Mouse (Mus musculus): ENCODE data around the gene Fcgr4. TPM values are rescaled to one million over a fixed set of nuclear protein-coding genes. Genes with fewer than 3 reads are reported as not detected.
"Not testable (repeated sequence)": the region's sequence is repeated elsewhere in the genome, so short reads cannot be mapped to it uniquely, and the experiment has no call there.

The Fcgr4 gene
- total RNA-seq, 2 experiments from 2014 or later = not detected

DNA sequence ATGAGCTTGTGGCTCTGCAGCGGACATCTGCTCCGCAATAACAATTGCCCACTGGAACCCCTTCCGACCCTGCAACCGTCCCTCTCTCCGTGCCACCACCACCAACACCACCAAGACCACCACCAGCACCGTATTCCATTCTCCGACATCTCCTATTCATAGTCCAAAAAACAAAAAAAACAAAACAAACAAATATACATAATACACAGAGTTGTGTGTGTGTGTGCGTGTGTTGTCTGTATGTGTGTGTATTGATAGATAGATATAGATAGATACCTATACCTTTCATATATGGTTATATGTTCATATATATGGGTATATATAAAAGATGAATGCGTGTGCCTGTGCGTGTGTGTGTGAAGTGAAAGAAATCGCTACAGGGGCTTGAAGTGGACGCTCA, 59.7 kb downstream of the Fcgr4 start:
- intact Hi-C loops (cut with DNase I); DNase-seq: not testable (repeated sequence)

DNA sequence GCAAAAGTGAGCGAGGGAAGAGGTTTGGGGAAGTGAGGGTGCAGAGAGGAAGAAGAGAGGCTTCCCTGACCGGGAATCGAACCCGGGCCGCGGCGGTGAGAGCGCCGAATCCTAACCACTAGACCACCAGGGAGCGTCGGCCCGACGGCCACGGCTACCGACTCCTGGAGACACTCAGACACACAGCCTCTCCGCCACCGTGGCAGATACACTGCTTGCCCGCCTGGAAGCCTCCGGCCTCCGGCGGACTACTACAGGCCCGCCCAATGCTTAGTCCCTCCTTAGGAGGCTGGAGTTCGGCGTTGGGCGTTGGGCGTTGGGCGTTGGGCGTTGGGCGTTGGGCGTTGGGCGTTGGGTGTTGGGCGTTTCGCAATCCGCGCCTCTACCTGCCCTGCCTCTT, 60.6 kb downstream of the Fcgr4 start:
- intact Hi-C loops (cut with DNase I); DNase-seq: not testable (repeated sequence)

Small RNA genes within 50 kb of the gene (microRNA-seq; reads per million reads assigned to microRNA genes)
- gene Gm27552 (not detected), gene Mir6546 (1.2 reads per million)

Other genes starting within 250 kb of the Fcgr4 start
- 10 to 100 TPM; 14.1 to 14.8 TPM for gene Atf6, start 151.1 kb upstream of the Fcgr4 start, total RNA-seq (2021)
- 1 to 10 TPM in 1 of 2 experiments, not detected in 1; 1.3 TPM for gene Gm26620, start 133.9 kb upstream of the Fcgr4 start, total RNA-seq (2021)
- gene Dusp12, start 133.4 kb upstream of the Fcgr4 start, total RNA-seq (2021) = 10 to 100 TPM; 24.4 to 24.8 TPM
- gene Fcrlb, start 106.0 kb upstream of the Fcgr4 start, total RNA-seq (2021) = not detected
- gene Fcrla, start 91.3 kb upstream of the Fcgr4 start, total RNA-seq (2021) = not detected
- gene Fcgr2b, start 42.4 kb upstream of the Fcgr4 start, total RNA-seq (2021) = 1 to 10 TPM; 2.3 to 2.6 TPM
- 1 to 10 TPM; 6.7 to 7.0 TPM for gene Fcgr3, start 46.0 kb downstream of the Fcgr4 start, total RNA-seq (2021)
- gene Cfap126, start 95.0 kb downstream of the Fcgr4 start, total RNA-seq (2021) = 1 to 10 TPM in 1 of 2 experiments, under 1 TPM in 1; 0.91 to 1.6 TPM
- 100 to 1,000 TPM; 200 to 212 TPM for gene Sdhc, start 131.7 kb downstream of the Fcgr4 start, total RNA-seq (2021)
- gene Mpz, start 131.8 kb downstream of the Fcgr4 start, total RNA-seq (2021) = not detected
- 10 to 100 TPM in 1 of 2 experiments, 1 to 10 TPM in 1; 9.0 to 11.3 TPM for gene Pcp4l1, start 177.3 kb downstream of the Fcgr4 start, total RNA-seq (2021)
- gene Nr1i3, start 195.1 kb downstream of the Fcgr4 start, total RNA-seq (2021) = not detected
- 10 to 100 TPM; 50.7 to 56.9 TPM for gene Tomm40l, start 203.6 kb downstream of the Fcgr4 start, total RNA-seq (2021)
- gene Apoa2, start 206.1 kb downstream of the Fcgr4 start, total RNA-seq (2021) = 1 to 10 TPM; 2.6 to 3.0 TPM
- 1 to 10 TPM; 7.1 to 8.0 TPM for gene Fcer1g, start 215.4 kb downstream of the Fcgr4 start, total RNA-seq (2021)
- 1 to 10 TPM; 4.2 to 5.3 TPM for gene Adamts4, start 231.5 kb downstream of the Fcgr4 start, total RNA-seq (2021)
- gene Ndufs2, start 232.5 kb downstream of the Fcgr4 start, total RNA-seq (2021) = 100 to 1,000 TPM; 183 to 186 TPM

Measured in left cerebral cortex, postnatal 4 days (tissue).